Mouse (Mus musculus): ENCODE data around the gene Odf3l1. TPM values are rescaled to one million over a fixed set of nuclear protein-coding genes. Genes with fewer than 3 reads are reported as not detected.
A peak's percentile ranks its signal among the peaks of the same experiment; 100 is the strongest.

Odf3l1 gene
- polyA plus RNA-seq, 1 experiment from 2014 or later = not detected

- Histone ChIP-seq H3K9me3 (replicated peaks; ENCODE audit: control insufficient read depth, low read length) (no peaks in the 10 kb centered on the region), H3K9ac (ENCODE audit: low read depth, low read length) (no peak overlapping the region), H3K4me2 (ENCODE audit: low read depth, low read length) (no peak overlapping the region), H3K4me1 (ENCODE audit: control insufficient read depth, low read depth, low read length) (no peaks in the 10 kb centered on the region), H3K4me3 (ENCODE audit: low read depth, low read length) (no peak overlapping the region), H3K27ac (ENCODE audit: low read length) (no peak overlapping the region), H3K36me3 (ENCODE audit: control insufficient read depth, insufficient read depth) (no peaks in the 10 kb centered on the region), H3K27me3 (ENCODE audit: control insufficient read depth, insufficient read depth, low read depth, low read length) (no peaks in the 10 kb centered on the region)
- WGBS (ENCODE audit: insufficient replicate concordance) = 70% methylated on average over 11 of the region's 11 CpGs
- no peak for ATAC-seq (ENCODE audit: low read depth)
Measured at GRCm38 (mm10) chr9:56899409-56899808, 34.9 kb upstream of the Odf3l1 start.

DNA sequence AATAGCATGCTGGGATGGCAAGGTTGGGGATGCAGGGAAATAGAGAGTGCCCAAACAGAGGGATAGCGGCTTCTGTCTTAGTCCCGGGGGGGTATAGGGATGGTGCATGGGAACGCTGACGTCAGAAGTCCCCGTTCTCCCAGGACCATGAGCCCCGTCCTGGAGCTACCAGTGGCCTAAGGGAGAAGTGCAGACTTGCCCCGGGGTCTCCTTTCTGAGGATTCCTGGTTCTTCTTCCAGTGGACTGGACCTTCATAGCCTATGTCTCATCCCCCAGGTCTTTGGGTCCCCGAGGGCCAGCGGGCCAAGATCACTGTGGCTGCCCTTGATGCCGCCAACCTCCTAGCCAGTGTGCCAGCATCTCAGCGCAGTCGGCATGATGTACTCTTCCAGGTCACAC is 32.3 kb upstream of the Odf3l1 start:
- Histone ChIP-seq H3K9me3 (replicated peaks; ENCODE audit: control insufficient read depth, low read length) (no peaks in the 10 kb centered on the region), H3K4me2 (ENCODE audit: low read depth, low read length) (no peak overlapping the region), H3K4me1 (ENCODE audit: control insufficient read depth, low read depth, low read length) (no peaks in the 10 kb centered on the region), H3K27ac (ENCODE audit: low read length) (no peak overlapping the region), H3K9ac (ENCODE audit: low read depth, low read length) (no peak overlapping the region), H3K27me3 (ENCODE audit: control insufficient read depth, insufficient read depth, low read depth, low read length) (no peaks in the 10 kb centered on the region), H3K36me3 (ENCODE audit: control insufficient read depth, insufficient read depth) (no peaks in the 10 kb centered on the region), H3K4me3 (ENCODE audit: low read depth, low read length) (no peak overlapping the region)
- 77% methylated on average over 12 of the region's 12 CpGs for WGBS (ENCODE audit: insufficient replicate concordance)
- no peak for ATAC-seq (ENCODE audit: low read depth)

- no peak overlapping the region for H3K4me2 ChIP-seq (ENCODE audit: low read depth, low read length)
- no peak for ATAC-seq (ENCODE audit: low read depth)
- WGBS (ENCODE audit: insufficient replicate concordance) = 24% methylated on average over 3 of the region's 3 CpGs
- H3K27me3 ChIP-seq (ENCODE audit: control insufficient read depth, insufficient read depth, low read depth, low read length) = no peaks in the 10 kb centered on the region
- H3K36me3 ChIP-seq (ENCODE audit: control insufficient read depth, insufficient read depth) = no peaks in the 10 kb centered on the region
- no peak overlapping the region for H3K27ac ChIP-seq (ENCODE audit: low read length)
- H3K9ac ChIP-seq (ENCODE audit: low read depth, low read length) = no peak overlapping the region
- H3K9me3 ChIP-seq (replicated peaks; ENCODE audit: control insufficient read depth, low read length) = no peaks in the 10 kb centered on the region
- H3K4me3 ChIP-seq (ENCODE audit: low read depth, low read length) = no peak overlapping the region
- no peaks in the 10 kb centered on the region for H3K4me1 ChIP-seq (ENCODE audit: control insufficient read depth, low read depth, low read length)
Measured at GRCm38 (mm10) chr9:56894006-56894405, 29.5 kb upstream of the Odf3l1 start.

DNA sequence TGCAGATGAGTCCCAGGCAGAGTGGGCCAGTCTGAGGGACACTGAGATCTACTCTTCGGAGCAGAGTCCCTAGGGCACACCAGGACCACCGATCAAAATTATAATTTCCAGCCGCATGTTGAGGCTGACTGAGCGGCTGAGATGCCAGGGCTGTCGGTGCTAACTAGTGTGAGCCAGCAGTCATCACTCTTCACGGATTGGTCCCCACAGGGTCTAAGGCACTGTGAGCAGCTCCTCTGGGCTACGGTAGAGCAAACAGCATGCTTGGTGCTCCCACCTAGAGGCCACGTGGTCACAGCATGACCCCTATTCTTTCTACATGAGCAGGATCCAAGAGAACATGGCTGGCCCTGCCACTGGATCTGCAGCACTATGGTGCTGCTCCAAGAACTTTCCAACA is 28.8 kb upstream of the Odf3l1 start:
- Histone ChIP-seq H3K27me3 (ENCODE audit: control insufficient read depth, insufficient read depth, low read depth, low read length) (no peaks in the 10 kb centered on the region), H3K4me2 (ENCODE audit: low read depth, low read length) (no peak overlapping the region), H3K27ac (ENCODE audit: low read length) (no peak overlapping the region), H3K9me3 (replicated peaks; ENCODE audit: control insufficient read depth, low read length) (no peaks in the 10 kb centered on the region), H3K36me3 (ENCODE audit: control insufficient read depth, insufficient read depth) (no peaks in the 10 kb centered on the region), H3K9ac (ENCODE audit: low read depth, low read length) (no peak overlapping the region), H3K4me1 (ENCODE audit: control insufficient read depth, low read depth, low read length) (no peaks in the 10 kb centered on the region), H3K4me3 (ENCODE audit: low read depth, low read length) (no peak overlapping the region)
- 55% methylated on average over 8 of the region's 8 CpGs for WGBS (ENCODE audit: insufficient replicate concordance)
- no peak for ATAC-seq (ENCODE audit: low read depth)

DNA sequence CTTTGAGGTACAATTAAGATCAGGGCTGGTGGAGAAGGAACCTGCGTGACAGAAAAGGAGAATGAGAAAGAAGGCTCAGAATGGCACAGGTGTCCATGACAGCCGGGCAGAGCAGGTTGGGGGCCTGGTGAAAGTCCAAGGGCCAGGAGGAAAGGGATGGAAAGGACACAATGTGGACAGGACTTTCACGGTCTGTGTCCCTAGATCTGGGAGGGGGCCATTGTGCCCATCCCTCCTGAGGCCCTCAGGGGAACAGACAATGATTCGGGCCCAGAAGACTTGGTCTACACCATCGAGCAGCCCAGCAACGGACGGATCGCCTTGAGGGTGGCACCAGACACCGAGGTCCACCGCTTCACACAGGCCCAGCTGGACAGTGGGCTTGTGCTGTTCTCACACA is 27.6 kb upstream of the Odf3l1 start:
- Histone ChIP-seq H3K4me2 (ENCODE audit: low read depth, low read length) (no peak overlapping the region), H3K36me3 (ENCODE audit: control insufficient read depth, insufficient read depth) (no peaks in the 10 kb centered on the region), H3K27me3 (ENCODE audit: control insufficient read depth, insufficient read depth, low read depth, low read length) (no peaks in the 10 kb centered on the region), H3K9ac (ENCODE audit: low read depth, low read length) (no peak overlapping the region), H3K9me3 (replicated peaks; ENCODE audit: control insufficient read depth, low read length) (no peaks in the 10 kb centered on the region), H3K27ac (ENCODE audit: low read length) (no peak overlapping the region), H3K4me1 (ENCODE audit: control insufficient read depth, low read depth, low read length) (no peaks in the 10 kb centered on the region), H3K4me3 (ENCODE audit: low read depth, low read length) (no peak overlapping the region)
- no peak for ATAC-seq (ENCODE audit: low read depth)
- 74% methylated on average over 10 of the region's 10 CpGs for WGBS (ENCODE audit: insufficient replicate concordance)

DNA sequence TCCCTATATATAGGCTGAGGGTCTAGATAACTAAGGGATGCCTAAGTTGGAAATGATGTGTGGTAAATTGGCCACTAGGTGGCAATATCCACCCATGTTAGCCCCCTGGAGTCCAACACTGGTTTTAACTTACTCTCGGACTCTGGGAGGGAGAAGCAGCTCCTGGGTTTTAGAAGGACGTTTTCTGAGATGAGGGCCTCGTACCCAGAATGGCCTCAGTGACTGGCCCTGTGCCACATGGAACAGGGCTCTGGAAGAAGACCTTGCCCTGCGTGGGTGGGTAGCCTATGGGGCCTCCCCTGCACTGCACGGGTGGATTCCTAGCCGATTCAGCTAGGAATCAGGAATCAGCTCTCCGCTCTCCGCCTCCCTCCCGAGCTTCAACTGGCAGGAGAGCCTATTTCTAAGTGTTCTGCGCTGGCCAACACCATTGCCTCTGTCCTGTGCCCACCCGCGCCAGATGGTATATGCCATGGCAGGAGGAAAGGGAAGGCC is 27.1 kb upstream of the Odf3l1 start:
- ATAC-seq (ENCODE audit: low read depth) = peak; percentile 27; the same call in 1 of the 2 replicates
- no peaks in the 10 kb centered on the region for H3K27me3 ChIP-seq (ENCODE audit: control insufficient read depth, insufficient read depth, low read depth, low read length)
- no peak overlapping the region for H3K9ac ChIP-seq (ENCODE audit: low read depth, low read length)
- no peaks in the 10 kb centered on the region for H3K36me3 ChIP-seq (ENCODE audit: control insufficient read depth, insufficient read depth)
- WGBS (ENCODE audit: insufficient replicate concordance) = 35% methylated on average over 12 of the region's 12 CpGs
- no peaks in the 10 kb centered on the region for H3K9me3 ChIP-seq (replicated peaks; ENCODE audit: control insufficient read depth, low read length)
- peak overlapping the region; percentile 33 for H3K4me2 ChIP-seq (ENCODE audit: low read depth, low read length)
- no peaks in the 10 kb centered on the region for H3K4me1 ChIP-seq (ENCODE audit: control insufficient read depth, low read depth, low read length)
- H3K4me3 ChIP-seq (ENCODE audit: low read depth, low read length) = no peak overlapping the region
- H3K27ac ChIP-seq (ENCODE audit: low read length) = no peak overlapping the region

DNA sequence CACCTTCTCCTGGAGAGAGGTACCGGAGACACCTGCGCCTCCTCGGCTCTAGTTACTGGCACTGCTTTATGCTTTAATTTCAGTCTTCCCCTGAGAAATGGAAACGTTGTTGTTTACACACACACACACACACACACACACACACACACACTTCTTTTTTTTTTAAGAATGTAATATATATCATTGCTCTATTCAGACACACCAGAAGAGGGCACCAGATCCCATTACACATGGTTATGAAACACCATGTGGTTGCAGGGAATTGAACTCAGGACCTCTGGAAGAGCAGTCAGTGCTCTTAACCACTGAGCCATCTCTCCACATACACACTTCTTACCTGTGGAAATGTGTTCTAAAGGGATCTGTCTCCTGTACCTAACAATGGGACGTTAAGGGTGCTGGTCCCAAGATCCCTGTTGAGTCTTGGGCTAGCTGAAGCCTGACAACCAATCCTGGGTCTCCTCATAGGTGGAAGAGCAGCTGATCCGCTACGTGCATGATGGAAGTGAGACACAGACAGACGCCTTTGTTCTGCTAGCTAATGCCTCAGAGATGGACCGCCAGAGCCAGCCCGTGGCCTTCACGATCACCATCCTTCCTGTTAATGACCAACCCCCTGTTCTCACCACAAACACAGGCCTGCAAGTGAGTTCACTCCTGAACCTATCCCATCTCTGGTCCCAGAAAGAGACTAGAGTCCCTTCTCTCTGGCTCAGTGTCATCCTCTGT is 26.2 kb upstream of the Odf3l1 start:
- Histone ChIP-seq H3K4me2 (ENCODE audit: low read depth, low read length) (no peak overlapping the region), H3K36me3 (ENCODE audit: control insufficient read depth, insufficient read depth) (no peaks in the 10 kb centered on the region), H3K4me1 (ENCODE audit: control insufficient read depth, low read depth, low read length) (no peaks in the 10 kb centered on the region), H3K4me3 (ENCODE audit: low read depth, low read length) (no peak overlapping the region), H3K9ac (ENCODE audit: low read depth, low read length) (no peak overlapping the region), H3K9me3 (replicated peaks; ENCODE audit: control insufficient read depth, low read length) (no peaks in the 10 kb centered on the region), H3K27me3 (ENCODE audit: control insufficient read depth, insufficient read depth, low read depth, low read length) (no peaks in the 10 kb centered on the region), H3K27ac (ENCODE audit: low read length) (no peak overlapping the region)
- ATAC-seq (ENCODE audit: low read depth) = no peak
- 50% methylated on average over 11 of the region's 11 CpGs for WGBS (ENCODE audit: insufficient replicate concordance)

DNA sequence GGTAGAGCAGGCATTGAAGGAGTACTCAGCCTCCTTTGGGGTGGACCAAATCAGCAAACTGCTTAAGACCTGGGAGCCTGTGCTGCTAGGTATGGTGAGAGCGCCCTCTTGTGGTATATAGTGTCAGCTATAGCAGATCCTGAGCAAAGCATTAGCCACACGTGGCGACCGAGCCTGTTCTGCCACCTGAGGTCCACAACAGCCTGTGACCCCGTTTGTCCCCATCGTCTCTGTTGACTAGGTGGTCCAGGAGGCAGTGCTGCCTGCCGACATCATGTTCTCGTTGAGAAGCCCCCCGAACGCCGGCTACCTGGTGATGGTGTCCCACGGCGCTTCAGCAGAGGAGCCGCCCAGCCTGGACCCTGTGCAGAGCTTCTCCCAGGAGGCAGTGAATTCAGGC is 25.3 kb upstream of the Odf3l1 start:
- Histone ChIP-seq H3K27me3 (ENCODE audit: control insufficient read depth, insufficient read depth, low read depth, low read length) (no peaks in the 10 kb centered on the region), H3K36me3 (ENCODE audit: control insufficient read depth, insufficient read depth) (no peaks in the 10 kb centered on the region), H3K4me3 (ENCODE audit: low read depth, low read length) (no peak overlapping the region), H3K9me3 (replicated peaks; ENCODE audit: control insufficient read depth, low read length) (no peaks in the 10 kb centered on the region), H3K27ac (ENCODE audit: low read length) (no peak overlapping the region), H3K9ac (ENCODE audit: low read depth, low read length) (no peak overlapping the region), H3K4me1 (ENCODE audit: control insufficient read depth, low read depth, low read length) (no peaks in the 10 kb centered on the region), H3K4me2 (ENCODE audit: low read depth, low read length) (peak overlapping the region; percentile 24)
- 11% methylated on average over 14 of the region's 14 CpGs for WGBS (ENCODE audit: insufficient replicate concordance)
- 0 out of 2 replicates have a peak, but pooled peaks have one; percentile 16 for ATAC-seq (ENCODE audit: low read depth)

DNA sequence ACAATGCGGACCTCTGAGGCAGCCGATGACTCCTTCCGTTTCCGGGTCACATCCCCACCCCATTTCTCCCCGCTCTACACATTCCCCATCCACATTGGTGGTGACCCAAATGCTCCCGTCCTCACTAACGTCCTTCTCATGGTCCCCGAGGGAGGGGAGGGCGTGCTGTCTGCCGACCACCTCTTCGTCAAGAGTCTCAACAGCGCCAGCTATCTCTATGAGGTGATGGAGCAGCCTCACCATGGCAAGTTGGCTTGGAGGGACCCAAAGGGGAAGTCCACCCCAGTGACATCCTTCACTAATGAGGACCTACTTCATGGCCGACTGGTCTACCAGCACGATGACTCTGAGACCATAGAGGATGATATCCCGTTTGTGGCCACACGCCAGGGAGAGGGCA is 23.1 kb upstream of the Odf3l1 start:
- no peak overlapping the region for H3K4me3 ChIP-seq (ENCODE audit: low read depth, low read length)
- 74% methylated on average over 16 of the region's 16 CpGs for WGBS (ENCODE audit: insufficient replicate concordance)
- no peak for ATAC-seq (ENCODE audit: low read depth)

More for the DNA sequence above, 23.1 kb upstream of the Odf3l1 start:
- H3K9ac ChIP-seq (ENCODE audit: low read depth, low read length) = no peak overlapping the region
- no peak overlapping the region for H3K4me2 ChIP-seq (ENCODE audit: low read depth, low read length)
- H3K27ac ChIP-seq (ENCODE audit: low read length) = no peak overlapping the region
- no peaks in the 10 kb centered on the region for H3K36me3 ChIP-seq (ENCODE audit: control insufficient read depth, insufficient read depth)
- H3K4me1 ChIP-seq (ENCODE audit: control insufficient read depth, low read depth, low read length) = no peaks in the 10 kb centered on the region
- H3K9me3 ChIP-seq (replicated peaks; ENCODE audit: control insufficient read depth, low read length) = no peaks in the 10 kb centered on the region
- no peaks in the 10 kb centered on the region for H3K27me3 ChIP-seq (ENCODE audit: control insufficient read depth, insufficient read depth, low read depth, low read length)
